Mouse (Mus musculus) MEL (cell line): Measurements from ENCODE around the gene Dock7.

Experiments
- CTCF ChIP-seq, 3 experiments: IDR thresholded peaks in 2 of 3; conservative IDR thresholded peaks in 1 of 3; 2 replicates each; pipeline ENCODE4 v1.5.1; 2011 to 2012; ENCODE audit warnings: low read length in 3 of 3, low read depth in 2 of 3, mild to moderate bottlenecking in 2 of 3, improper control_type of control experiment in 1 of 3, inconsistent platforms in 1 of 3, mixed read lengths in 1 of 3, moderate library complexity in 1 of 3; ENCODE audit not compliant: control insufficient read depth in 1 of 3, insufficient read depth in 1 of 3, poor library complexity in 1 of 3, severe bottlenecking in 1 of 3
- E2F4 ChIP-seq: IDR thresholded peaks from 2 replicates; pipeline ENCODE4 v1.6.1; 2011; ENCODE audit warnings: low read depth, low read length, improper control_type of control experiment, borderline replicate concordance
- GATA1 ChIP-seq: IDR thresholded peaks from 2 replicates; pipeline ENCODE4 v1.6.1; 2011; ENCODE audit warnings: low read depth, low read length, improper control_type of control experiment
- JUND ChIP-seq: IDR thresholded peaks from 2 replicates; pipeline ENCODE4 v1.6.1; 2011; ENCODE audit warnings: low read depth, mild to moderate bottlenecking, improper control_type of control experiment, low read length
- MAX ChIP-seq: IDR thresholded peaks from 2 replicates; pipeline ENCODE4 v1.6.1; 2011; ENCODE audit warnings: low read length, improper control_type of control experiment
- NELFE ChIP-seq: IDR thresholded peaks from 2 replicates; pipeline ENCODE4 v1.6.1; 2011; ENCODE audit warnings: low read depth, low read length, improper control_type of control experiment
- NRF1 ChIP-seq: IDR thresholded peaks from 2 replicates; pipeline ENCODE4 v1.6.1; 2014; ENCODE audit warnings: low read depth, mild to moderate bottlenecking, inconsistent platforms, low read length, improper control_type of control experiment, moderate library complexity; ENCODE audit not compliant: poor library complexity, insufficient read depth, severe bottlenecking
- POLR2A ChIP-seq, 2 experiments: IDR thresholded peaks; 2 replicates each; pipeline ENCODE4 v1.6.1; 2011 to 2012; ENCODE audit warnings: low read length in 2 of 2, mild to moderate bottlenecking in 2 of 2, control low read depth in 1 of 2, improper control_type of control experiment in 1 of 2, low read depth in 1 of 2, moderate library complexity in 1 of 2; ENCODE audit not compliant: control insufficient read depth in 1 of 2, insufficient read depth in 1 of 2, poor library complexity in 1 of 2
- SMC3 ChIP-seq: IDR thresholded peaks from 2 replicates; pipeline ENCODE4 v1.6.1; 2011; ENCODE audit warnings: low read depth, low read length, improper control_type of control experiment
- ZKSCAN1 ChIP-seq: IDR thresholded peaks from 2 replicates; pipeline ENCODE4 v1.6.1; 2012; ENCODE audit warnings: low read depth, mild to moderate bottlenecking, inconsistent platforms, low read length, improper control_type of control experiment, moderate library complexity

- TF ChIP-seq ZKSCAN1, result no peak
- TF ChIP-seq CTCF (IDR thresholded peaks at IDR 0.05 in 2 of 3, conservative IDR thresholded peaks at IDR 0.05 in 1 of 3; ENCODE audit: control insufficient read depth in 1 of 3, insufficient read depth in 1 of 3, low read depth in 2 of 3, low read length in 3 of 3, poor library complexity in 1 of 3, severe bottlenecking in 1 of 3), result no peak
- no peak for TF ChIP-seq SMC3
- TF ChIP-seq MAX, result peak; percentile 99
- peak; percentile 76 for TF ChIP-seq NELFE
- TF ChIP-seq NRF1, result peak; percentile 72
- TF ChIP-seq JUND, result no peak
- TF ChIP-seq GATA1, result no peak
- peak in 1 of 2 experiments; percentile 66; a peak in 2 of 4 replicates for TF ChIP-seq POLR2A (IDR thresholded peaks at IDR 0.05; ENCODE audit: control insufficient read depth in 1 of 2, insufficient read depth in 1 of 2, low read depth in 1 of 2, low read length in 2 of 2, poor library complexity in 1 of 2)
- TF ChIP-seq E2F4, result peak; percentile 78
These were observed 197.1 kb downstream of the Dock7 start, which contains the start of gene Usp1 for GRCm38 (mm10) chr4:98923568-98924070.
